Mouse (Mus musculus) erythroblast, embryonic 14.5 days (primary cell): ENCODE data around the gene Sdk1.

Experiments
- GATA1 ChIP-seq: IDR thresholded peaks from 2 replicates; pipeline ENCODE4 v1.6.1; 2012; ENCODE audit warnings: low read length, inconsistent platforms, mixed read lengths
- TAL1 ChIP-seq: IDR thresholded peaks from 3 replicates; pipeline ENCODE4 v1.6.1; 2012; ENCODE audit warnings: low read length, inconsistent platforms, mixed read lengths

GRCm38 (mm10) chr5:141971071-141971470 lies 729.8 kb downstream of the Sdk1 start:
- no peak for TF ChIP-seq TAL1
- no peak for TF ChIP-seq GATA1
